Mouse (Mus musculus) hindbrain, embryonic 13.5 days (tissue): ENCODE results near the gene Coq10b. TPM values are rescaled to one million over a fixed set of nuclear protein-coding genes. Genes with fewer than 3 reads are reported as not detected.

Experiments
- ATAC-seq: fragments of 200-750 bp; cut with Nextera tagmentation; 2 replicates; pipeline ENCODE4 v1.8.0; 2017; ENCODE audit warnings: moderate TSS enrichment; ENCODE audit not compliant: low FRiP score
- H3K27ac ChIP-seq: fragments of 300-500 bp; sonication (generic); 2 replicates; pipeline ENCODE4 v1.5.1; 2015; ENCODE audit warnings: inconsistent platforms, mild to moderate bottlenecking, moderate library complexity
- H3K27me3 ChIP-seq: fragments of 300-500 bp; sonication (generic); 2 replicates; pipeline ENCODE4 v1.6.1; 2015; ENCODE audit warnings: mild to moderate bottlenecking, inconsistent platforms
- H3K36me3 ChIP-seq: fragments of 300-500 bp; sonication (generic); 2 replicates; pipeline ENCODE4 v1.6.1; 2015; ENCODE audit warnings: mild to moderate bottlenecking, inconsistent platforms
- H3K4me1 ChIP-seq: fragments of 300-500 bp; sonication (generic); replicated peaks from 2 replicates; pipeline ENCODE4 v1.6.1; 2015; ENCODE audit warnings: inconsistent platforms
- H3K4me2 ChIP-seq: fragments of 300-500 bp; sonication (generic); 2 replicates; pipeline ENCODE4 v1.6.1; 2015; ENCODE audit warnings: inconsistent platforms, mild to moderate bottlenecking, moderate library complexity
- H3K4me3 ChIP-seq: fragments of 300-500 bp; sonication (generic); 2 replicates; pipeline ENCODE4 v1.5.1; 2015; ENCODE audit warnings: mild to moderate bottlenecking, inconsistent platforms
- H3K9ac ChIP-seq: fragments of 300-500 bp; sonication (generic); 2 replicates; pipeline ENCODE4 v1.6.1; 2015; ENCODE audit warnings: mild to moderate bottlenecking, inconsistent platforms
- H3K9me3 ChIP-seq: fragments of 300-500 bp; sonication (generic); 2 replicates; pipeline ENCODE4 v1.6.1; 2016; ENCODE audit warnings: inconsistent platforms
- WGBS: fragments of 180-500 bp; shearing (Covaris S2); methylation state at CpG from one replicate; pipeline ENCODE4 v1.1.7; 2015; 5-methylcytosine and 5-hydroxymethylcytosine counted together
- polyA plus RNA-seq: library from polyadenylated mRNA; unstranded; fragments of >200 nt; fragmentation: Nextera tagmentation; extraction: Ambion mirVana; gene quantifications from 2 replicates; pipeline ENCODE4 v1.2.1, GENCODE M21; 2015

The Coq10b gene
- polyA plus RNA-seq, 1 experiment from 2014 or later = 33.4 TPM

DNA sequence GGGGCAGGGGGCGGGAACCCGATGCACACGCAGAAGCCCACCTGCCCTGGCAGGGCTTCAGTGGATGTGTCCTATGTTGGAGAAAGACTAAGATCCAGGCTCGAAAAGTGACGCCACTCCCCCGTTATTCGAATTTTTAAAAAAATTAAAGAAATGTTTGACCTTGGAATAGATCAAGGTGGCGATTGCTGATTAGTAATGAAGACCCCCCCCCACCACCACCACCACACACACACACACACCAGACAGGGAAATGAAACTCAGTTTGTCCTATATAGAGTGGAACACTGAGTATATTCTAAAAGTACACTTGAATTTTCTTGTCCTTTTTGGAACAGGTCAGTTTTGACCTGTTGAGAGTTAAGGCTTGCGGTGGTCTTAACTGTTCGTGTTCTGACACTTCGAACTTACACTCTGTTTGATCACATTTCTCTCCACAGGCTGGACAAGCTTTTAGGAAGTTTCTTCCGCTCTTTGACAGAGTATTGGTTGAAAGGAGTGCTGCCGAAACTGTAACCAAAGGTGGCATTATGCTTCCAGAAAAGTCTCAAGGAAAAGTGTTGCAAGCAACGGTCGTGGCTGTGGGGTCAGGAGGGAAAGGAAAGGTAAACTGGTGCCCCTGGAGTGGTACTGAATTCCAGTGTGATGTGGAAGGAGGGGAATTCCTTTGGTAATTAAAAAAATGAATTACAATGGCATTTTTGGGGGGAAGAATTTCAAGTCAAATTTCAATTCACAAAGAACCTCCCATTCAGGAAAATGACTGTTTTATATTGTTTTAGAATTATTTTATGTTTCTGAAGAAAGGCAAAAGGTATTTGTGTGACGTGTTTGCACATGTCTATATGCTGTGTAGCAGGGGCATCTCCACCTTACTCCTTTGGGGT lies 36.3 kb downstream of the Coq10b start:
- 12% methylated on average over 16 of the region's 16 CpGs for WGBS
- ATAC-seq = peak; percentile 4; the same call in 1 of the 2 replicates
- H3K36me3 ChIP-seq = peaks cover 33% of the 10 kb centered on the region
- no peaks in the 10 kb centered on the region for H3K27me3 ChIP-seq
- H3K27ac ChIP-seq = peak overlapping the region; percentile 96
- H3K4me2 ChIP-seq = peak overlapping the region; percentile 95
- H3K9ac ChIP-seq = peak overlapping the region; percentile 93
- peak overlapping the region; percentile 94 for H3K4me3 ChIP-seq
- H3K9me3 ChIP-seq = no peaks in the 10 kb centered on the region
- H3K4me1 ChIP-seq = peaks cover 44% of the 10 kb centered on the region

DNA sequence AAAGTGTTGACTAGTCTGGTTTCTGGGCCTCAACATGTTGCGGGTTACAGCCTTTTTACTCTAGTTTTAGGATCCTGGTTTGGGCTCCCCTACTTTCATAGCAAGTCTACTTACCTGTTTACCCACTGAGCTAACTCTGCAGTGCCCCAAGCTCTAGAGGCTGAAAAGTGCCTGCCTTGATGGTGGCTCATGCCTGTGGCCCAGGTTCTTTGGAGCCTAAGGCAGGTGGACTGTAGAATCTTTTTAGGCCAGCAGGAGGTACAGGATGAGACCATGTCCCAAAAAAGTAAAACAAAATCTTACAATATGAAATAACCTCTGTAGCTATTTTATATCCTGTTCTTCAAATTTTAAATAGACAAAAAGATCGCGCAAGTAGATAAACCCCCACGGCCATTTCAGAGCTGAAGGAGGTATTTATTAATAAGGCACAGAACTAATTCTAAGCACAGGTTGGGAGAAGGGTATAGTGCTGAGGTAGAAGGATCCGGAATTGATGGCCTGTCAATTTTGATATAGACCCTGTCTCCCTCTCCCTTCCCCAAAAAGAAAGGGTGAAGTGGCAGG lies 37.0 kb downstream of the Coq10b start:
- H3K9ac ChIP-seq = peak overlapping the region; percentile 93; the same call in 1 of the 2 replicates
- no peaks in the 10 kb centered on the region for H3K27me3 ChIP-seq
- 91% methylated on average over 5 of the region's 5 CpGs for WGBS
- ATAC-seq = no peak
- peaks cover 37% of the 10 kb centered on the region for H3K4me1 ChIP-seq
- H3K27ac ChIP-seq = no peak overlapping the region
- peak overlapping the region; percentile 95 for H3K4me2 ChIP-seq
- peaks cover 25% of the 10 kb centered on the region for H3K36me3 ChIP-seq
- H3K4me3 ChIP-seq = peak overlapping the region; percentile 94; the same call in 1 of the 2 replicates
- no peaks in the 10 kb centered on the region for H3K9me3 ChIP-seq

DNA sequence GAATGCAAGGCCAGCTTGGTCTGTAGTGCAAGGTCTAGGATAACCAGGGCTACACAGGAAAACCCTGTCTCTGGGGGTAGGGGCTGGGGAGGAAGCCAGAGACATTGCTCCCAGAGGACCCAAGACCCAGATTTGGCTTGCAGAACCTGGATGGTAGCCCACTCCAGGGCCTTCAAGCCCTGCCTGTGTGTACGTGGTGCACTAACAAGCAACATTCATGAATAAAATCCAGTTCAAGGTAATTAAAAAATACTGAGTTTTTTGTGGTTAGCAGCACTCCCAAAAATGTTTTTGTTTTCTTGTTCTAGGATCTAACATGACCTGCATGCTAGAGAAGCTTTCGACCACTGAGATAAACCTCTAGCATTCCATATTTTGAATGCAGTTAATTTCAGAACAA lies 39.5 kb downstream of the Coq10b start:
- Histone ChIP-seq H3K4me1 (peaks cover 15% of the 10 kb centered on the region), H3K27me3 (no peaks in the 10 kb centered on the region), H3K4me3 (no peak overlapping the region), H3K9ac (no peak overlapping the region), H3K9me3 (no peaks in the 10 kb centered on the region), H3K4me2 (no peak overlapping the region), H3K27ac (no peak overlapping the region), H3K36me3 (peaks cover 20% of the 10 kb centered on the region)
- 88% methylated on average over 2 of the region's 2 CpGs for whole genome bisulfite sequencing
- no peak for ATAC-seq

DNA sequence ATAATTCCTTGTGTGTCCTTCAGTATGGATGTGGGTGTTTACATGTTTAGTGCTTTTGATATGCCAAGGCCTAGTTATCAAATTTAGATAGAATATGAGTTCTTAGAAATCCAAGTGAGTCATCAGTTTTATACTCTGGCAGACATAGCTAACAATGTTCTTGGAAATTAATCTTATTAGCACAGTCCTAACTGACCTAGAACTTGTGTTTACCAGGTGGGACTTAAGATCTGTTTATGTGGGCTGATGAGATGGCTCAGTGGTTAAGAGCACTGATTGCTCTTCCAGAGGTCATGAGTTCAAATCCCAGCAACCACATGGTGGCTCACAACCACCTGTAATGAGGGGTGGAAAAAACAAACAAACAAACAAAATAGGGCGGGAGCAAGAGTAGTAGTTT lies 39.9 kb downstream of the Coq10b start:
- 85% methylated on average over 1 of the region's 1 CpGs for WGBS
- Histone ChIP-seq H3K36me3 (peaks cover 20% of the 10 kb centered on the region), H3K4me1 (peaks cover 15% of the 10 kb centered on the region), H3K4me3 (no peak overlapping the region), H3K4me2 (no peak overlapping the region), H3K9me3 (no peaks in the 10 kb centered on the region), H3K27ac (no peak overlapping the region), H3K27me3 (no peaks in the 10 kb centered on the region), H3K9ac (no peak overlapping the region)
- no peak for ATAC-seq

DNA sequence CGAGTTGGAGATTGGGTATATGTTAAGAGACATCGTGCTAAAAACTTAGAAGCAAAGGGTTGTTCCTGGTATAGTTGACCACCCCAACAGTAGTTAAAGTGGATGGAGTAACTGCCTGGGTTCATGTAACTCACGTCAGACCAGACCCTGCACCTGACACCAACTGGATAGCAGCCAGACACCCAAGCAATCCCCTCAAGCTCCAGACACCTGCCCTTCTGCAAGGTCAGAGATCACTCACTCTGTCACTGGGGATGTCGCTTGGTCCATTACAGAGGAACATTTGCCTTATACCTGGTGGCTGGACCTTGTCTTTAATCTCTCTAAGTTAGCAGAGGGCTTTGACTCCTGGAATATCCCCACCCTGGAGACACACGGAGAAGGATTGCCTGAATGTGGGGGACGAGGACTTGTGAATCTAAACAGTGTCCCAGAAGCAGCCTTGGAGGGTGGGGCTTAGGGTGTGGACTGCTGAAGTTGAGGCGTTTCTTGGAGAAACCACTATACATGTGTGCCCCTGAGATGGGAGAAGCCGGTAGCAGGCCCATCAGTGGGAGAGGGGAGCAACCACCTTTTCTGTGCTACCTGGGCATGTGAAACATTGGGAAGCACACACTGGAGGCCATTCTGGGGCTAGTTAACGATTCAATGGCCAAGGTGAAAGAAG lies 54.5 kb downstream of the Coq10b start:
- H3K9me3 ChIP-seq = no peaks in the 10 kb centered on the region
- 90% methylated on average over 9 of the region's 9 CpGs for WGBS
- no peak overlapping the region for H3K4me3 ChIP-seq
- H3K4me2 ChIP-seq = no peak overlapping the region
- ATAC-seq = no peak
- no peaks in the 10 kb centered on the region for H3K27me3 ChIP-seq
- H3K9ac ChIP-seq = no peak overlapping the region
- no peaks in the 10 kb centered on the region for H3K4me1 ChIP-seq
- no peaks in the 10 kb centered on the region for H3K36me3 ChIP-seq
- no peak overlapping the region for H3K27ac ChIP-seq

DNA sequence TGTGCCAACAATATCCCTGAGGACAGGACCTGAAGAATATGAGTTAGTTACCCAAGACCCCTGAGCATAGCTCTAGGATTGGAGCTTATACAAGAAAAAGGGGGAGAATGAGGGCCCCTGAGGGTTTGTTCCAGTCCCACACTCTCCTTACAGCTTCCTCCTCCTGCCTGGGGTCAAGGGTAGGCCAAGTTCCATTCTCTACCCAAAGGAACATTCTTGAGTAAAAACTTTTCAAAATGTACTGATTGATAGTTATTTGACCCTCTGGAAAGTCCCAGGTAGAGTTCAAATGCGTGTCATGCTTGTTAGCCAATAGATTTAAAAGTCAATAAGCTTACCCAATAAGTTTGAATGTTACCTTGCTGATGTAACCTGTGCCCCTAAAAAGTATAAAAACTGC lies 55.1 kb downstream of the Coq10b start:
- H3K4me1 ChIP-seq = no peaks in the 10 kb centered on the region
- WGBS = 82% methylated on average over 1 of the region's 1 CpGs
- no peak for ATAC-seq
- H3K27me3 ChIP-seq = no peaks in the 10 kb centered on the region
- no peak overlapping the region for H3K4me3 ChIP-seq
- H3K36me3 ChIP-seq = no peaks in the 10 kb centered on the region
- no peak overlapping the region for H3K9ac ChIP-seq
- no peak overlapping the region for H3K27ac ChIP-seq
- H3K9me3 ChIP-seq = no peaks in the 10 kb centered on the region
- no peak overlapping the region for H3K4me2 ChIP-seq

DNA sequence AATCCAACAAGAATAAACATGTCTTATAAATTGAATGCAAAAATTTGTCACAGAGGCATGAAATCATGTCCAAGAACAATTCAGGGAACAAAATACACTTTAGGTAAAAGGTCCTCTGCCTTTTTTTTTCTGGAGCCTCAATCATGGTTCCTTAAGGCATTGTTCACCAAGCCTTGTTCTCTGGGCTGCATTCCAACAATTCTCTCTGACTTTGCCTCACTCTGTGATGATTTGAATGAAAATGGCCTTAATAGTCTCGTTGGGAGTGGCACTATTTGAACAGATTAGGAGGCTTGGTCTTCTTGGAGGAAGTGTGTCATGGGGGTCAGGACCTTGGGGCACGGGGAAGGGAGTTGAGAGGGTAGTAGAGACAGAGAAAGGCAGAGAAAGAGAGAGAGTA lies 55.9 kb downstream of the Coq10b start:
- Histone ChIP-seq H3K4me3 (no peak overlapping the region), H3K27me3 (no peaks in the 10 kb centered on the region), H3K27ac (no peak overlapping the region), H3K4me2 (no peak overlapping the region), H3K9ac (no peak overlapping the region), H3K4me1 (no peaks in the 10 kb centered on the region), H3K36me3 (no peaks in the 10 kb centered on the region), H3K9me3 (no peaks in the 10 kb centered on the region)
- WGBS = 33% methylated on average over 2 of the region's 2 CpGs
- ATAC-seq = no peak

DNA sequence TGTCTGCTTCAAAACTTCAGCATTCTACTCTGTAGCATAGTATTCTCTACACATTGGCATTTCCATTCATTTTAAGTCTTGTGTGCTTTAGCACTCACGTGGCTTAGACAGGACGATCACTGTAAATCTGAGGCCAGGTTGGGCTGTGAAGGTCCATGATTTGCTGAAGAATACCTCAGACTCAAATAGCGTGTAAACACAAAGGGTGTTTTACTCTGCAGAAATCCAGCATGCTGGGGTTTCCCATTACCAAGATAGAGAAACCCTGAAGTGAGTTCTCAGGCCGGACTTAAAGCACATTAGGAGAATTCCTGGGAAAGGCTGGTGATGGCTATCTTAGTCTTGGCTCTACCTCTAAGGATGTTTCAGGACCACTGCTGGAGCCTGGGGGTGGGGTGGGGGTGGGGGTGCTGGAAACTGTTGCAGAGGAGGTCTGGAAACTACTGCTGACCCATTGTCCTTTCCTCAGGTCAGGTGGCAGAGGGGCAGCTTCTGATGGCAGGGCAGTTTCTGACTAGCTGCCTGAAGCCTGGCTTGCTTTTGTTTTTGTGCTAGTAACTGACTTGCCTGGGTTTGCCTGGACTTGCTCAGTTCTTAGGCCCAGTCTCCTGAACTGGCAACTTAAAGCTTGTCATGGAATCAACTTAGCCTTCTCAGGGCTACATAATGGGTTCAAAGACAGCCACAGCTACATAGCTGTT lies 56.6 kb downstream of the Coq10b start:
- WGBS = 93% methylated on average over 4 of the region's 4 CpGs

More for the DNA sequence above, 56.6 kb downstream of the Coq10b start:
- H3K9ac ChIP-seq = no peak overlapping the region
- H3K4me3 ChIP-seq = no peak overlapping the region
- H3K27me3 ChIP-seq = no peaks in the 10 kb centered on the region
- no peaks in the 10 kb centered on the region for H3K36me3 ChIP-seq
- no peak overlapping the region for H3K4me2 ChIP-seq
- no peaks in the 10 kb centered on the region for H3K9me3 ChIP-seq
- no peaks in the 10 kb centered on the region for H3K4me1 ChIP-seq
- ATAC-seq = no peak
- no peak overlapping the region for H3K27ac ChIP-seq

Other genes starting within 250 kb of the Coq10b start
- 20.9 and 21.1 TPM in 2 replicates for gene Ankrd44, start 126.4 kb upstream of the Coq10b start, polyA plus RNA-seq
- 343 and 352 TPM in 2 replicates for gene Sf3b1, start 25.3 kb upstream of the Coq10b start, polyA plus RNA-seq
- gene Hspe1, start 35.4 kb downstream of the Coq10b start, polyA plus RNA-seq = 265 and 290 TPM in 2 replicates
- gene Hspd1, start 35.5 kb downstream of the Coq10b start, polyA plus RNA-seq = 287 and 288 TPM in 2 replicates
- 190 and 200 TPM in 2 replicates for gene Mob4, start 78.5 kb downstream of the Coq10b start, polyA plus RNA-seq
- gene Rftn2, start 174.0 kb downstream of the Coq10b start, polyA plus RNA-seq = 10.0 and 11.3 TPM in 2 replicates
- gene Mars2, start 184.4 kb downstream of the Coq10b start, polyA plus RNA-seq = 3.5 TPM in 2 replicates